Mouse (Mus musculus) forebrain, postnatal 0 days (tissue): ENCODE data around the gene Ubqln1. TPM values are rescaled to one million over a fixed set of nuclear protein-coding genes. Genes with fewer than 3 reads are reported as not detected.

Source experiments
- ATAC-seq: fragments of 200-750 bp; cut with Nextera tagmentation; 2 replicates; pipeline ENCODE4 v1.8.0; 2017; ENCODE audit warnings: mild to moderate bottlenecking, moderate library complexity
- DNase-seq: peaks from one replicate; pipeline ENCODE4 v3.0.0-alpha.2; 2015
- H3K27ac ChIP-seq: fragments of 300-500 bp; sonication (generic); 2 replicates; pipeline ENCODE4 v1.5.1; 2014; ENCODE audit warnings: low read depth, mild to moderate bottlenecking, antibody characterized with exemption, low read length, moderate library complexity, mixed read lengths
- H3K27me3 ChIP-seq: fragments of 300-500 bp; sonication (generic); 2 replicates; pipeline ENCODE4 v1.6.1; 2014; ENCODE audit warnings: mild to moderate bottlenecking, low read length, mixed read lengths; ENCODE audit not compliant: insufficient read depth
- H3K36me3 ChIP-seq: fragments of 300-500 bp; sonication (generic); 2 replicates; pipeline ENCODE4 v1.6.1; 2014; ENCODE audit warnings: mild to moderate bottlenecking, moderate library complexity; ENCODE audit not compliant: insufficient read depth
- H3K4me1 ChIP-seq: fragments of 300-500 bp; sonication (generic); 2 replicates; pipeline ENCODE4 v1.6.1; 2014; ENCODE audit warnings: antibody characterized with exemption; ENCODE audit not compliant: insufficient read depth
- H3K4me2 ChIP-seq: fragments of 300-500 bp; sonication (generic); 2 replicates; pipeline ENCODE4 v1.6.1; 2014; ENCODE audit warnings: low read depth, mild to moderate bottlenecking, moderate library complexity
- H3K4me3 ChIP-seq: fragments of 300-500 bp; sonication (generic); 2 replicates; pipeline ENCODE4 v1.5.1; 2014; ENCODE audit warnings: low read depth, low read length, mixed read lengths
- H3K9ac ChIP-seq: fragments of 300-500 bp; sonication (generic); 2 replicates; pipeline ENCODE4 v1.6.1; 2014; ENCODE audit warnings: mild to moderate bottlenecking
- H3K9me3 ChIP-seq: fragments of 300-500 bp; sonication (generic); 2 replicates; pipeline ENCODE4 v1.6.1; 2016; ENCODE audit warnings: low read length
- CTCF ChIP-seq: sonication (generic); IDR thresholded peaks from 2 replicates; pipeline ENCODE4 v1.5.1; 2016; ENCODE audit warnings: antibody characterized with exemption, control low read depth, low read depth
- WGBS: fragments of 180-500 bp; shearing (Covaris S2); extraction: QIAGEN DNeasy Blood & Tissue Kit; methylation state at CpG from one replicate; pipeline ENCODE4 v1.1.7; 2014; 5-methylcytosine and 5-hydroxymethylcytosine counted together
- polyA plus RNA-seq: library from polyadenylated mRNA; unstranded; fragments of >200 nt; fragmentation: Nextera tagmentation; extraction: Ambion mirVana; gene quantifications from 2 replicates; pipeline ENCODE4 v1.2.1, GENCODE M21; 2015
- total RNA-seq: library from RNA; depleted of rRNA; stranded (reverse); fragments of >200 nt; gene quantifications from 2 replicates; pipeline ENCODE4 v1.2.3, GENCODE M21; 2014; rRNA removed

The Ubqln1 gene
- total RNA-seq (125 and 172 TPM in 2 replicates), polyA plus RNA-seq (85.9 and 118 TPM in 2 replicates)

GRCm38 (mm10) chr13:58215592-58216341 is at the start of gene Ubqln1:
TSS of gene Ubqln1 (minus strand) at chr13:58215653.
- H3K27ac ChIP-seq, result peak within 1 kb of the TSS; percentile 85
- peak within 1 kb of the TSS; percentile 83 for H3K9ac ChIP-seq
- WGBS, result 6% methylated on average over 62 of the region's 62 CpGs
- no peaks in the 10 kb centered on the region for H3K36me3 ChIP-seq
- ATAC-seq (peak; percentile 97), DNase-seq (peak; percentile 95)
- H3K4me1 ChIP-seq, result peaks cover 17% of the 10 kb centered on the region
- no peaks in the 10 kb centered on the region for H3K9me3 ChIP-seq
- H3K4me3 ChIP-seq, result peak within 1 kb of the TSS; percentile 99
- peak; percentile 70 for TF ChIP-seq CTCF
- H3K4me2 ChIP-seq, result peak within 1 kb of the TSS; percentile 79
- no peaks in the 10 kb centered on the region for H3K27me3 ChIP-seq

- 85% methylated on average over 8 of the region's 8 CpGs for WGBS
- H3K27ac ChIP-seq, result no peak overlapping the region
- H3K4me1 ChIP-seq, result no peaks in the 10 kb centered on the region
- H3K4me2 ChIP-seq, result no peak overlapping the region
- no peak for TF ChIP-seq CTCF
- H3K27me3 ChIP-seq, result no peaks in the 10 kb centered on the region
- DNase-seq (no peak), ATAC-seq (no peak)
- H3K9ac ChIP-seq, result no peak overlapping the region
- no peaks in the 10 kb centered on the region; the same call in 1 of the 2 replicates for H3K36me3 ChIP-seq
- H3K9me3 ChIP-seq, result no peaks in the 10 kb centered on the region
- H3K4me3 ChIP-seq, result no peak overlapping the region
Measured at GRCm38 (mm10) chr13:58263546-58263945, 48.1 kb upstream of the Ubqln1 start.

GRCm38 (mm10) chr13:58261674-58262073 is 46.2 kb upstream of the Ubqln1 start:
- ATAC-seq, result no peak
- no peak overlapping the region for H3K4me2 ChIP-seq
- no peak for TF ChIP-seq CTCF
- H3K4me3 ChIP-seq, result no peak overlapping the region
- no peak overlapping the region for H3K27ac ChIP-seq
- no peak overlapping the region for H3K9ac ChIP-seq
- H3K27me3 ChIP-seq, result no peaks in the 10 kb centered on the region
- no peaks in the 10 kb centered on the region for H3K4me1 ChIP-seq
- WGBS, result 83% methylated on average over 4 of the region's 4 CpGs
- no peaks in the 10 kb centered on the region; the same call in 1 of the 2 replicates for H3K36me3 ChIP-seq
- DNase-seq, result no peak
- H3K9me3 ChIP-seq, result no peaks in the 10 kb centered on the region

- no peak overlapping the region for H3K27ac ChIP-seq
- no peak overlapping the region for H3K4me3 ChIP-seq
- peak; percentile 27; the same call in 1 of the 2 replicates for TF ChIP-seq CTCF
- H3K36me3 ChIP-seq, result 0 out of 2 replicates have a peak, but pooled peaks cover 9% of the 10 kb centered on the region
- no peaks in the 10 kb centered on the region for H3K4me1 ChIP-seq
- no peaks in the 10 kb centered on the region for H3K27me3 ChIP-seq
- no peaks in the 10 kb centered on the region for H3K9me3 ChIP-seq
- ATAC-seq (no peak), DNase-seq (no peak)
- 91% methylated on average over 1 of the region's 1 CpGs for WGBS
- H3K9ac ChIP-seq, result no peak overlapping the region
- no peak overlapping the region for H3K4me2 ChIP-seq
Measured at GRCm38 (mm10) chr13:58253268-58253667, 37.8 kb upstream of the Ubqln1 start.

DNA sequence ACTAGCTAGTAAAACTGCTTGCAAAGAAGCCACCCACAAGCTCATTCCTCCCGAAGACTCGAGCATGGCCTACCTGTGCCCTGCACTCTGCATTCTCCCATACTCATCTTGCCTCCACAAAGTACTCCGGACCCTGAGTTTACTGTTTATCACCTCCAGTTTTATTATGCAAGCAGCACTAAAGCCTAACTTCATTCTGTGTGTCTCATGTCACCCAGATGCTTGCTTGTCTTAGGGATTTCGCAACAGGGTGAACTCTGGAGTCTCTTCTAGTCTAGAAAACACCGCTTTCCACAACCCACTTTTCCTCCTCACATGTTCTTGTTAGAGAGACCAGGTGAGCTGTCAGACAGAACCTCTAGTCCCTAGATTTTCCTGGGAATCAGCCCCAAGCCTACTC is 33.5 kb upstream of the Ubqln1 start:
- DNase-seq (no peak), ATAC-seq (no peak)

GRCm38 (mm10) chr13:58236536-58236935 is 21.1 kb upstream of the Ubqln1 start:
- TF ChIP-seq CTCF, result no peak
- WGBS, result 90% methylated on average over 7 of the region's 7 CpGs
- no peak overlapping the region for H3K4me3 ChIP-seq
- no peaks in the 10 kb centered on the region for H3K4me1 ChIP-seq
- no peak overlapping the region for H3K9ac ChIP-seq
- H3K27ac ChIP-seq, result no peak overlapping the region
- DNase-seq (no peak), ATAC-seq (no peak)
- no peaks in the 10 kb centered on the region for H3K27me3 ChIP-seq
- no peak overlapping the region for H3K4me2 ChIP-seq
- peaks cover 14% of the 10 kb centered on the region; the same call in 1 of the 2 replicates for H3K36me3 ChIP-seq
- H3K9me3 ChIP-seq, result no peaks in the 10 kb centered on the region

More for the DNA sequence above, 33.5 kb upstream of the Ubqln1 start:
- TF ChIP-seq CTCF, result no peak
- no peaks in the 10 kb centered on the region for H3K4me1 ChIP-seq
- H3K36me3 ChIP-seq, result 0 out of 2 replicates have a peak, but pooled peaks cover 8% of the 10 kb centered on the region
- no peaks in the 10 kb centered on the region for H3K27me3 ChIP-seq
- WGBS, result 97% methylated on average over 5 of the region's 5 CpGs
- H3K9me3 ChIP-seq, result no peaks in the 10 kb centered on the region
- no peak overlapping the region for H3K4me3 ChIP-seq
- no peak overlapping the region for H3K4me2 ChIP-seq
- H3K9ac ChIP-seq, result no peak overlapping the region
- H3K27ac ChIP-seq, result no peak overlapping the region

GRCm38 (mm10) chr13:58232611-58233010 is 17.2 kb upstream of the Ubqln1 start:
- ATAC-seq, result no peak
- no peak overlapping the region for H3K9ac ChIP-seq
- DNase-seq, result peak; percentile 24
- TF ChIP-seq CTCF, result peak; percentile 58
- WGBS, result 48% methylated on average over 5 of the region's 5 CpGs
- no peak overlapping the region for H3K4me3 ChIP-seq
- no peaks in the 10 kb centered on the region for H3K9me3 ChIP-seq
- H3K4me2 ChIP-seq, result no peak overlapping the region
- H3K27ac ChIP-seq, result no peak overlapping the region
- H3K4me1 ChIP-seq, result no peaks in the 10 kb centered on the region
- no peaks in the 10 kb centered on the region for H3K27me3 ChIP-seq
- peaks cover 7% of the 10 kb centered on the region; the same call in 1 of the 2 replicates for H3K36me3 ChIP-seq
